Mouse (Mus musculus) ES-E14 (cell line): ENCODE measurements at regions not wholly inside any gene's neighbourhood (a gene's known extent, or its start where the extent isn't known, plus 50 kb on each side); places are given as distances from the start of the nearest gene placed in this dataset.

Experiments
- MAFK ChIP-seq: IDR thresholded peaks from 2 replicates; pipeline ENCODE4 v1.6.1; 2014; ENCODE audit warnings: mild to moderate bottlenecking, low read depth, low read length, inconsistent platforms; ENCODE audit not compliant: insufficient read depth
- ZC3H11A ChIP-seq: IDR thresholded peaks from 2 replicates; pipeline ENCODE4 v1.6.1; 2012; ENCODE audit warnings: low read depth, mild to moderate bottlenecking, inconsistent platforms, low read length, borderline replicate concordance

GRCm38 (mm10) chr11:113037736-113038135 is 255.7 kb downstream of the Sox9 start:
- TF ChIP-seq ZC3H11A, result no peak
- no peak for TF ChIP-seq MAFK
